8 mouse cellular contexts compared by ENCODE assay signal in the genomic region with DNA sequence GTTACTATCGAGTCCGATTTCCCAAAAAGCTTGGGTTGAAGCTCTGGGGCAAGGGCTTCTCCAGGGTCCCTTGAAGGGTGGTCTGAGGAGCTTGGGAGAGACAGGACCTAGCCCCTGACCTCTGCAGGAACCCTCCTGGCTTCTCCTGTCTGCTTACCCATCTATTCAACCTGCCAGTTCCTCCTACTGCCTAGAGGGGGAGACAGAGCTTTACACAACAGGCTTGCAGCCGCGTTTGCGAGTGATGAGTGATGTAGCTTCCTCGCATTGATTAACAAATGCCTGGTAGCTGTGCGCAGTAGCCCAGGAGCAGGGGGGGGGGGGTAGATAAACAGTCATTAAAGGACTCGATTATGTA. TPM values are rescaled to one million over a fixed set of nuclear protein-coding genes. Genes with fewer than 3 reads are reported as not detected.
DNase-seq lines count a peak whose midpoint lies in the region; ATAC-seq and TF ChIP-seq lines count a peak whose summit lies in the region.

No protein-coding gene starts in this region.

- H3K27me3 ChIP-seq in erythroblast, embryonic 14.5 days (ENCODE audit: control insufficient read depth) = no peaks in the 10 kb centered on the region
- H3K27me3 ChIP-seq in heart, postnatal 0 days (ENCODE audit: control insufficient read depth, insufficient read depth, low read length) = no peaks in the 10 kb centered on the region
- H3K27me3 ChIP-seq in liver, embryonic 15.5 days = 0 out of 2 replicates have a peak, but pooled peaks cover 6% of the 10 kb centered on the region
- H3K27me3 ChIP-seq in neural tube, embryonic 11.5 days (ENCODE audit: control insufficient read depth, insufficient read depth, low read length) = no peaks in the 10 kb centered on the region

- no peak overlapping the region for H3K9ac ChIP-seq in heart, postnatal 0 days (replicated peaks; ENCODE audit: low read depth, low read length)
- H3K9ac ChIP-seq in liver, embryonic 15.5 days = no peak overlapping the region
- H3K9ac ChIP-seq in neural tube, embryonic 11.5 days (ENCODE audit: low read length) = peak overlapping the region; percentile 49; the same call in 1 of the 2 replicates

- peak; percentile 53 for ATAC-seq in CD4-positive, CD25-positive, alpha-beta regulatory T cell, adult 4 months
- ATAC-seq in heart, postnatal 0 days (ENCODE audit: insufficient read depth, low read depth) = peak; percentile 48
- no peak for ATAC-seq in liver, embryonic 15.5 days (ENCODE audit: insufficient read depth)
- no peak for ATAC-seq in neural tube, embryonic 11.5 days (ENCODE audit: insufficient read depth, low FRiP score, low TSS enrichment)

- peaks cover 85% of the 10 kb centered on the region for H3K4me1 ChIP-seq in erythroblast, embryonic 14.5 days (ENCODE audit: control insufficient read depth)
- H3K4me1 ChIP-seq in heart, postnatal 0 days (ENCODE audit: control insufficient read depth, insufficient read depth) = peaks cover 12% of the 10 kb centered on the region; the same call in 1 of the 2 replicates
- H3K4me1 ChIP-seq in liver, embryonic 15.5 days (replicated peaks) = peaks cover 59% of the 10 kb centered on the region
- peaks cover 20% of the 10 kb centered on the region for H3K4me1 ChIP-seq in neural tube, embryonic 11.5 days (ENCODE audit: control insufficient read depth, insufficient read depth, low read length)

- 0 out of 2 replicates have a peak overlapping the region, but pooled peaks have one; percentile 15 for H3K4me2 ChIP-seq in heart, postnatal 0 days (ENCODE audit: low read depth, low read length)
- H3K4me2 ChIP-seq in liver, embryonic 15.5 days = peak overlapping the region; percentile 100
- H3K4me2 ChIP-seq in neural tube, embryonic 11.5 days (ENCODE audit: low read depth) = peak overlapping the region; percentile 97

- DNase-seq in brain, adult 2 months (ENCODE audit: low read depth, low spot score) = peak; percentile 96
- DNase-seq in heart, postnatal 0 days (ENCODE audit: low spot score) = peak; percentile 85
- DNase-seq in kidney, postnatal 25 days = peak; percentile 78 to 80
- peak; percentile 75 for DNase-seq in neural tube, embryonic 11.5 days (ENCODE audit: low spot score)
- peak; percentile 72 to 74 for DNase-seq in thymus, postnatal 10 days (ENCODE audit: low spot score in 2 of 2)

- 3% methylated on average over 8 of the region's 8 CpGs for WGBS in heart, postnatal 0 days
- WGBS in liver, embryonic 15.5 days (ENCODE audit: insufficient replicate concordance) = 6% methylated on average over 8 of the region's 8 CpGs
- 5% methylated on average over 8 of the region's 8 CpGs for WGBS in neural tube, embryonic 11.5 days

- H3K36me3 ChIP-seq in erythroblast, embryonic 14.5 days (ENCODE audit: control insufficient read depth) = peaks cover 58% of the 10 kb centered on the region
- 0 out of 2 replicates have a peak, but pooled peaks cover 12% of the 10 kb centered on the region for H3K36me3 ChIP-seq in heart, postnatal 0 days (replicated peaks; ENCODE audit: control insufficient read depth, insufficient read depth, low read length)
- peaks cover 20% of the 10 kb centered on the region for H3K36me3 ChIP-seq in liver, embryonic 15.5 days (replicated peaks)
- H3K36me3 ChIP-seq in neural tube, embryonic 11.5 days (ENCODE audit: control insufficient read depth, insufficient read depth, low read length) = peaks cover 6% of the 10 kb centered on the region

- peak overlapping the region; percentile 81 for H3K4me3 ChIP-seq in erythroblast, embryonic 14.5 days (replicated peaks)
- H3K4me3 ChIP-seq in heart, postnatal 0 days (ENCODE audit: low read depth, low read length) = no peak overlapping the region
- H3K4me3 ChIP-seq in liver, embryonic 15.5 days (replicated peaks) = peak overlapping the region; percentile 68
- peak overlapping the region; percentile 75 for H3K4me3 ChIP-seq in neural tube, embryonic 11.5 days (ENCODE audit: low read depth, low read length)

- H3K9me3 ChIP-seq in erythroblast, embryonic 14.5 days (ENCODE audit: control insufficient read depth, low read length) = no peaks in the 10 kb centered on the region
- no peaks in the 10 kb centered on the region for H3K9me3 ChIP-seq in heart, postnatal 0 days (replicated peaks; ENCODE audit: control insufficient read depth, low read length)
- no peaks in the 10 kb centered on the region for H3K9me3 ChIP-seq in liver, embryonic 15.5 days (replicated peaks)
- H3K9me3 ChIP-seq in neural tube, embryonic 11.5 days (ENCODE audit: control insufficient read depth, low read length) = no peaks in the 10 kb centered on the region

- H3K27ac ChIP-seq in heart, postnatal 0 days (ENCODE audit: low read depth) = no peak overlapping the region
- H3K27ac ChIP-seq in liver, embryonic 15.5 days (replicated peaks) = no peak overlapping the region; the same call in 1 of the 2 replicates
- H3K27ac ChIP-seq in neural tube, embryonic 11.5 days (ENCODE audit: low read depth, low read length) = no peak overlapping the region

- no peak for TF ChIP-seq EP300 in heart, postnatal 0 days (IDR thresholded peaks at IDR 0.05; ENCODE audit: low read depth)

- TF ChIP-seq CTCF in heart, postnatal 0 days (IDR thresholded peaks at IDR 0.05; ENCODE audit: low read depth) = peak; percentile 98

RNA-seq across cellular contexts. Expression of a gene that starts 1.9 kb away (rescaled TPM):
- 1 to 10 TPM; 2.3 to 2.7 TPM for polyA plus RNA-seq in CD4-positive, CD25-positive, alpha-beta regulatory T cell, adult 4 months (2017; shearing (Covaris generic))
- polyA plus RNA-seq in erythroblast, embryonic 14.5 days (2012) = 2.1 and 3.0 TPM in 2 replicates
- total RNA-seq in heart, postnatal 0 days (2014; rRNA removed; ENCODE audit: low replicate concordance) = 25.8 and 46.0 TPM in 2 replicates
- polyA plus RNA-seq in heart, postnatal 0 days (2015; fragmentation: Nextera tagmentation; extraction: Ambion mirVana) = 7.7 and 8.3 TPM in 2 replicates
- 5.4 and 5.6 TPM in 2 replicates for polyA plus RNA-seq in liver, embryonic 15.5 days (2015; fragmentation: Nextera tagmentation; extraction: Ambion mirVana)
- polyA plus RNA-seq in neural tube, embryonic 11.5 days (2014; fragmentation: Nextera tagmentation; extraction: Ambion mirVana) = 34.9 and 36.0 TPM in 2 replicates

RNA-seq across cellular contexts. Expression of a gene that starts 10.9 kb away (rescaled TPM):
- polyA plus RNA-seq in CD4-positive, CD25-positive, alpha-beta regulatory T cell, adult 4 months (2017; shearing (Covaris generic)) = 100 to 1,000 TPM; 366 to 481 TPM
- 121 and 168 TPM in 2 replicates for polyA plus RNA-seq in erythroblast, embryonic 14.5 days (2012)
- total RNA-seq in heart, postnatal 0 days (2014; rRNA removed; ENCODE audit: low replicate concordance) = 460 and 709 TPM in 2 replicates
- polyA plus RNA-seq in heart, postnatal 0 days (2015; fragmentation: Nextera tagmentation; extraction: Ambion mirVana) = 800 and 870 TPM in 2 replicates
- 315 and 397 TPM in 2 replicates for polyA plus RNA-seq in liver, embryonic 15.5 days (2015; fragmentation: Nextera tagmentation; extraction: Ambion mirVana)
- polyA plus RNA-seq in neural tube, embryonic 11.5 days (2014; fragmentation: Nextera tagmentation; extraction: Ambion mirVana) = 263 and 311 TPM in 2 replicates

RNA-seq across cellular contexts. Expression of a gene that starts 16.1 kb away (rescaled TPM):
- 10 to 100 TPM; 49.5 to 59.0 TPM for polyA plus RNA-seq in CD4-positive, CD25-positive, alpha-beta regulatory T cell, adult 4 months (2017; shearing (Covaris generic))
- polyA plus RNA-seq in erythroblast, embryonic 14.5 days (2012) = 13.6 and 16.2 TPM in 2 replicates
- 9.8 and 11.7 TPM in 2 replicates for total RNA-seq in heart, postnatal 0 days (2014; rRNA removed; ENCODE audit: low replicate concordance)
- 6.4 and 7.0 TPM in 2 replicates for polyA plus RNA-seq in heart, postnatal 0 days (2015; fragmentation: Nextera tagmentation; extraction: Ambion mirVana)
- polyA plus RNA-seq in liver, embryonic 15.5 days (2015; fragmentation: Nextera tagmentation; extraction: Ambion mirVana) = 14.4 and 15.3 TPM in 2 replicates
- polyA plus RNA-seq in neural tube, embryonic 11.5 days (2014; fragmentation: Nextera tagmentation; extraction: Ambion mirVana) = 14.4 and 15.3 TPM in 2 replicates

RNA-seq across cellular contexts. Expression of a gene that starts 16.2 kb away (rescaled TPM):
- not detected for polyA plus RNA-seq in CD4-positive, CD25-positive, alpha-beta regulatory T cell, adult 4 months (2017; shearing (Covaris generic))
- polyA plus RNA-seq in erythroblast, embryonic 14.5 days (2012) = 0.04 TPM in 1 of 2 replicates, not detected in the other
- 0.73 TPM in 1 of 2 replicates, not detected in the other for total RNA-seq in heart, postnatal 0 days (2014; rRNA removed; ENCODE audit: low replicate concordance)
- polyA plus RNA-seq in heart, postnatal 0 days (2015; fragmentation: Nextera tagmentation; extraction: Ambion mirVana) = 0.08 and 0.18 TPM in 2 replicates
- 0.08 and 0.26 TPM in 2 replicates for polyA plus RNA-seq in liver, embryonic 15.5 days (2015; fragmentation: Nextera tagmentation; extraction: Ambion mirVana)
- 0.27 TPM in 1 of 2 replicates, not detected in the other for polyA plus RNA-seq in neural tube, embryonic 11.5 days (2014; fragmentation: Nextera tagmentation; extraction: Ambion mirVana)

RNA-seq across cellular contexts. Expression of a gene that starts 19.1 kb away (rescaled TPM):
- polyA plus RNA-seq in CD4-positive, CD25-positive, alpha-beta regulatory T cell, adult 4 months (2017; shearing (Covaris generic)) = 10 to 100 TPM; 45.5 to 46.5 TPM
- 3.9 and 5.4 TPM in 2 replicates for polyA plus RNA-seq in erythroblast, embryonic 14.5 days (2012)
- total RNA-seq in heart, postnatal 0 days (2014; rRNA removed; ENCODE audit: low replicate concordance) = 3.4 TPM in 1 of 2 replicates, not detected in the other
- polyA plus RNA-seq in heart, postnatal 0 days (2015; fragmentation: Nextera tagmentation; extraction: Ambion mirVana) = 23.3 TPM in 2 replicates
- 24.5 and 26.2 TPM in 2 replicates for polyA plus RNA-seq in liver, embryonic 15.5 days (2015; fragmentation: Nextera tagmentation; extraction: Ambion mirVana)
- 55.9 and 58.8 TPM in 2 replicates for polyA plus RNA-seq in neural tube, embryonic 11.5 days (2014; fragmentation: Nextera tagmentation; extraction: Ambion mirVana)

Comparison
In these comparisons a context has a peak if more than half of its experiments do, and no peak if none do; other contexts are left out.
1. ATAC-seq: peak in CD4-positive, CD25-positive, alpha-beta regulatory T cell, adult 4 months (single experiment) and heart, postnatal 0 days (single experiment); none in liver, embryonic 15.5 days (single experiment) and neural tube, embryonic 11.5 days (single experiment).
2. H3K4me2 ChIP-seq: peak in every context shown above with its lines; median percentile 100 in liver, embryonic 15.5 days; 97 in neural tube, embryonic 11.5 days; 15 in heart, postnatal 0 days.
3. Peak in every context shown above with its lines, with median percentiles within 50 percentile points of each other: DNase-seq.